Mouse (Mus musculus): ENCODE data around the gene Aldh4a1.

- TF ChIP-seq EP300 (IDR thresholded peaks at IDR 0.05; ENCODE audit: low read depth) (no peak), CTCF (IDR thresholded peaks at IDR 0.05; ENCODE audit: low read depth) (no peak)
Observed at GRCm38 (mm10) chr4:139590446-139590845, 32.2 kb upstream of the Aldh4a1 start.
